Mouse (Mus musculus) cerebellum, adult 2 months (tissue): ENCODE data around the gene Map4.

Experiments used
- CTCF ChIP-seq: fragments of 200-500 bp; IDR thresholded peaks from 2 replicates; pipeline ENCODE4 v1.5.1; 2011; ENCODE audit warnings: low read depth, mild to moderate bottlenecking, control low read depth, low read length, moderate library complexity, borderline replicate concordance; ENCODE audit not compliant: insufficient read depth
- POLR2A ChIP-seq: fragments of 200-500 bp; IDR thresholded peaks from 2 replicates; pipeline ENCODE4 v1.6.1; 2011; ENCODE audit warnings: low read length, control low read depth, borderline replicate concordance; ENCODE audit not compliant: insufficient read depth

DNA sequence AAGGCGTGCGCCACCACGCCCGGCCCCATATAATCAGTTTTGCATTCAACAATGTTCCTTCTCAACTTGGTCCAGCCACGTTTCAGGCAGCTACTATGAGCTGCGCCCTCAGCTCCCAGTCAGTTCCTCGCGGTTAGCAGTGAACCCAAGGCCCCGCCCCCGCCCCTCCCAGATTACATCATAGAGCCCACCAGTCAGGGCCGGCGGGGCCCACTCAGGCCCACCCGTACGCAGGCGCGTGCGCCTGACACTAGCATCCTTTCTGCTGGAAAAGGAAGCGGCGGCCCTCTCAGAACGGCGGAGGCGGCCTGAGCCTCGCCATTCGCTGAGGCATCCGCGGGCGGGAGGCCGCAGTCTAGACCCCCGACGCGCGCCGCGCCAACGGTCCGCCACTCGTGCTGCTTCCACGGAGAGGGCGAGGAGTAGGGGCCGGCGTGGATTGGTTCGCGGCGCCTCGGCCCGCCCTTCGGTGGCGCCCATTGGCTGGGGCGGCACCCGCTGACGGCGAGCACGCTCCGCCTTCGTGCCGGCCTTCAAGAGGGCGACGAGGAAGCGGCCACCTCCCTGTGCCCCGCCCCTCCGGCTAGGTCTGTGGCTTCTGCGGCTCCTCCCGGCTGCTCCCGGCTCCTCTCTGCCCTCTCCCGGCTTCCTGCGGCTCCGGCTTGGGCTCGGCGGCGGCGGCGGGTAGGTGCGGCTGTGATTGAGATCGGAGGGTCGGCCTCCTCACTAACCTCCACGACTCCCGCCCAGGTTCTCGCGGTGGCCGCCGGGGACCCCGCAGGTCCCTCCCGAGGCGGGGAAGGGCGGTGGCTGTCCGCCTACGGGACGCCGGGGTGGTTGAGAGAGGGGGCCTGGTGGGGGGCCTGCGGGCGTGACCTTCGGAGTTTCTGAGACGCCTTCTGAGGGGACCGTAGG, at the start of gene Map4:
- TF ChIP-seq CTCF, result no peak
- peak; percentile 48; the same call in 1 of the 2 replicates for TF ChIP-seq POLR2A
